Mouse (Mus musculus) E14TG2a.4 (cell line): ENCODE data around the gene Lrrfip1.

ENCODE experiments used
- CTCF ChIP-seq: conservative IDR thresholded peaks from 2 replicates; pipeline ENCODE4 v1.5.1; 2014; ENCODE audit warnings: low read length
- NANOG ChIP-seq: IDR thresholded peaks from 2 replicates; pipeline ENCODE4 v1.6.1; 2014; ENCODE audit warnings: borderline replicate concordance, low read length, mixed read lengths
- POU5F1 ChIP-seq: IDR thresholded peaks from 2 replicates; pipeline ENCODE4 v1.6.1; 2014; ENCODE audit warnings: low read length, borderline replicate concordance

GRCm38 (mm10) chr1:90962994-90963393 is 35.5 kb upstream of the Lrrfip1 start:
- TF ChIP-seq CTCF (no peak), POU5F1 (no peak), NANOG (no peak)
